Mouse (Mus musculus) layer of hippocampus, adult 18-20 months (tissue): ENCODE results near the gene Mrpl4. TPM values are rescaled to one million over a fixed set of nuclear protein-coding genes. Genes with fewer than 3 reads are reported as not detected.

ENCODE experiments used
- DNase-seq, 2 experiments: peaks; one replicate each; pipeline ENCODE4 v3.0.0; 2022; ENCODE audit warnings: low spot score in 2 of 2
- total RNA-seq, 2 experiments: library from RNA; stranded (reverse); gene quantifications; 2 replicates each; pipeline ENCODE4 v1.2.3; 2021

Mrpl4 gene
- total RNA-seq, 2 experiments from 2014 or later = 61.0 to 61.9 TPM

GRCm38 (mm10) chr9:21016331-21017176 is 14.0 kb downstream of the Mrpl4 start:
- DNase-seq = no peak

GRCm38 (mm10) chr9:21017177-21017575 is 14.6 kb downstream of the Mrpl4 start:
- DNase-seq = no peak

GRCm38 (mm10) chr9:21018600-21018999 is 16.1 kb downstream of the Mrpl4 start:
- DNase-seq = no peak

- DNase-seq = no peak
Observed at GRCm38 (mm10) chr9:21021363-21021762, 18.8 kb downstream of the Mrpl4 start.

GRCm38 (mm10) chr9:21022288-21022687 is 19.8 kb downstream of the Mrpl4 start:
- no peak for DNase-seq

GRCm38 (mm10) chr9:21022726-21023125 is 20.2 kb downstream of the Mrpl4 start:
- no peak for DNase-seq

GRCm38 (mm10) chr9:21025258-21025810 is 22.8 kb downstream of the Mrpl4 start:
- DNase-seq = no peak

GRCm38 (mm10) chr9:21026849-21027248 is 24.3 kb downstream of the Mrpl4 start:
- DNase-seq = no peak

- no peak for DNase-seq
Observed at GRCm38 (mm10) chr9:21027774-21028290, 25.3 kb downstream of the Mrpl4 start.

GRCm38 (mm10) chr9:21028560-21029110 is 26.1 kb downstream of the Mrpl4 start:
- no peak for DNase-seq

- DNase-seq = peak; percentile 49 to 86
Observed at GRCm38 (mm10) chr9:21029291-21030054, 26.9 kb downstream of the Mrpl4 start, which contains the start of gene Icam4. Icam4 (plus strand) TSS chr9:21029373.

- peak in 1 of 2 experiments; percentile 25 for DNase-seq
Observed at GRCm38 (mm10) chr9:21030055-21030600, 27.6 kb downstream of the Mrpl4 start.

- DNase-seq = peak; percentile 81 to 92
Observed at GRCm38 (mm10) chr9:21030781-21031250, 28.3 kb downstream of the Mrpl4 start.

- DNase-seq = peak; percentile 76 to 86
Observed at GRCm38 (mm10) chr9:21031251-21031895, 28.8 kb downstream of the Mrpl4 start.

- peak; percentile 90 to 95 for DNase-seq
Observed at GRCm38 (mm10) chr9:21031896-21032351, 29.4 kb downstream of the Mrpl4 start, which contains the start of gene Icam5. Icam5 (plus strand) TSS chr9:21032073.

- DNase-seq = no peak
Observed at GRCm38 (mm10) chr9:21032491-21032890, 30.0 kb downstream of the Mrpl4 start.

GRCm38 (mm10) chr9:21033136-21033535 is 30.6 kb downstream of the Mrpl4 start:
- peak; percentile 68 to 86 for DNase-seq

GRCm38 (mm10) chr9:21034481-21035085 is 32.0 kb downstream of the Mrpl4 start:
- DNase-seq = peak in 1 of 2 experiments; percentile 47

- DNase-seq = peak in 1 of 2 experiments; percentile 54
Observed at GRCm38 (mm10) chr9:21035586-21035985, 33.0 kb downstream of the Mrpl4 start.

GRCm38 (mm10) chr9:21036161-21036560 is 33.6 kb downstream of the Mrpl4 start:
- no peak for DNase-seq
